Mouse (Mus musculus): ENCODE data around the gene Rap1a. TPM values are rescaled to one million over a fixed set of nuclear protein-coding genes. Genes with fewer than 3 reads are reported as not detected.

The Rap1a gene
- total and polyA plus RNA-seq, 2 experiments from 2014 or later = 17.8 to 91.0 TPM

DNA sequence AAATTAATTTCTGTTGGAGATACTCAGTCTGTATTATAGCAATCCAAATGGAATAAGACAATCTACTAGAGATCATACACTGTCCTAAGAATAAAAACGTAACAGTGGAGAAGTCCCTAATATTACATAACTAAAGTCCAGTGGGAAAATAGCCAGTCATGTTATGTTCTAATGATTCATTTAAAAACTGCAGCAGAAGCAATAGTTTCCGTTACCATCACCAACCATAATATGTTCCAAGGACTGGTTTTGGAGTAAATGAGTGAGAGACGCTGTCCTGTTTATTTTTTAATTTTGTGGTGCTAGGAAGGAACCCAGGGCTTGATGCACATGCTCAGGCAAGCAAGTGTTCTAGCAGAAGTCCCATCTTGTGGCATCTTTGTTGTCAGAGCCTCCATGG, 20.4 kb upstream of the Rap1a start:
- Histone ChIP-seq H3K27me3 (ENCODE audit: control insufficient read depth, insufficient read depth, low read length) (peaks cover 35% of the 10 kb centered on the region), H3K9ac (replicated peaks; ENCODE audit: low read depth, low read length) (no peak overlapping the region), H3K27ac (ENCODE audit: low read depth) (no peak overlapping the region), H3K36me3 (replicated peaks; ENCODE audit: control insufficient read depth, insufficient read depth, low read length) (no peaks in the 10 kb centered on the region), H3K4me2 (ENCODE audit: low read depth, low read length) (no peak overlapping the region), H3K4me3 (ENCODE audit: low read depth, low read length) (no peak overlapping the region), H3K9me3 (replicated peaks; ENCODE audit: control insufficient read depth, low read length) (no peaks in the 10 kb centered on the region), H3K4me1 (ENCODE audit: control insufficient read depth, insufficient read depth) (peaks cover 23% of the 10 kb centered on the region)
- 87% methylated on average over 3 of the region's 3 CpGs for WGBS
- no peak for TF ChIP-seq EP300 (IDR thresholded peaks at IDR 0.05; ENCODE audit: low read depth)
- TF ChIP-seq CTCF (IDR thresholded peaks at IDR 0.05; ENCODE audit: low read depth) = no peak
- DNase-seq (ENCODE audit: low spot score) = no peak
- no peak for ATAC-seq (ENCODE audit: insufficient read depth, low read depth)

- Histone ChIP-seq H3K27ac (ENCODE audit: low read depth) (no peak overlapping the region), H3K4me2 (ENCODE audit: low read depth, low read length) (no peak overlapping the region), H3K4me3 (ENCODE audit: low read depth, low read length) (no peak overlapping the region), H3K9ac (replicated peaks; ENCODE audit: low read depth, low read length) (no peak overlapping the region), H3K4me1 (ENCODE audit: control insufficient read depth, insufficient read depth) (peaks cover 24% of the 10 kb centered on the region), H3K36me3 (replicated peaks; ENCODE audit: control insufficient read depth, insufficient read depth, low read length) (no peaks in the 10 kb centered on the region), H3K9me3 (replicated peaks; ENCODE audit: control insufficient read depth, low read length) (no peaks in the 10 kb centered on the region), H3K27me3 (ENCODE audit: control insufficient read depth, insufficient read depth, low read length) (peaks cover 35% of the 10 kb centered on the region)
- WGBS = 82% methylated on average over 3 of the region's 3 CpGs
- DNase-seq (ENCODE audit: low spot score) = no peak
- TF ChIP-seq CTCF (IDR thresholded peaks at IDR 0.05; ENCODE audit: low read depth) (no peak), EP300 (IDR thresholded peaks at IDR 0.05; ENCODE audit: low read depth) (no peak)
- no peak for ATAC-seq (ENCODE audit: insufficient read depth, low read depth)
These were observed 19.1 kb upstream of the Rap1a start for GRCm38 (mm10) chr3:105820272-105820671.

- TF ChIP-seq CTCF (IDR thresholded peaks at IDR 0.05; ENCODE audit: low read depth) = no peak
- TF ChIP-seq EP300 (IDR thresholded peaks at IDR 0.05; ENCODE audit: low read depth) = no peak; the same call in 1 of the 2 replicates
- Histone ChIP-seq H3K9me3 (replicated peaks; ENCODE audit: control insufficient read depth, low read length) (no peaks in the 10 kb centered on the region), H3K27ac (ENCODE audit: low read depth) (no peak overlapping the region), H3K4me2 (ENCODE audit: low read depth, low read length) (no peak overlapping the region), H3K9ac (replicated peaks; ENCODE audit: low read depth, low read length) (no peak overlapping the region), H3K4me1 (ENCODE audit: control insufficient read depth, insufficient read depth) (peaks cover 19% of the 10 kb centered on the region), H3K4me3 (ENCODE audit: low read depth, low read length) (no peak overlapping the region), H3K27me3 (ENCODE audit: control insufficient read depth, insufficient read depth, low read length) (peaks cover 43% of the 10 kb centered on the region), H3K36me3 (replicated peaks; ENCODE audit: control insufficient read depth, insufficient read depth, low read length) (no peaks in the 10 kb centered on the region)
- DNase-seq (ENCODE audit: low spot score) = peak; percentile 55
- ATAC-seq (ENCODE audit: insufficient read depth, low read depth) = no peak
- WGBS = 26% methylated on average over 6 of the region's 6 CpGs
These were observed 17.2 kb upstream of the Rap1a start for GRCm38 (mm10) chr3:105818130-105819004.

GRCm38 (mm10) chr3:105816089-105816488, 15.0 kb upstream of the Rap1a start:
- ATAC-seq (ENCODE audit: insufficient read depth, low read depth) (peak; percentile 85), DNase-seq (ENCODE audit: low spot score) (peak; percentile 63)
- WGBS = 16% methylated on average over 8 of the region's 8 CpGs
- Histone ChIP-seq H3K27me3 (ENCODE audit: control insufficient read depth, insufficient read depth, low read length) (peaks cover 54% of the 10 kb centered on the region), H3K36me3 (replicated peaks; ENCODE audit: control insufficient read depth, insufficient read depth, low read length) (no peaks in the 10 kb centered on the region), H3K4me3 (ENCODE audit: low read depth, low read length) (no peak overlapping the region), H3K27ac (ENCODE audit: low read depth) (no peak overlapping the region), H3K9me3 (replicated peaks; ENCODE audit: control insufficient read depth, low read length) (no peaks in the 10 kb centered on the region), H3K4me2 (ENCODE audit: low read depth, low read length) (no peak overlapping the region), H3K4me1 (ENCODE audit: control insufficient read depth, insufficient read depth) (peaks cover 19% of the 10 kb centered on the region), H3K9ac (replicated peaks; ENCODE audit: low read depth, low read length) (no peak overlapping the region)
- TF ChIP-seq EP300 (IDR thresholded peaks at IDR 0.05; ENCODE audit: low read depth) (peak; percentile 77; the same call in 1 of the 2 replicates), CTCF (IDR thresholded peaks at IDR 0.05; ENCODE audit: low read depth) (no peak)

- DNase-seq (ENCODE audit: low spot score) (no peak), ATAC-seq (ENCODE audit: insufficient read depth, low read depth) (peak; percentile 56)
- Histone ChIP-seq H3K4me2 (ENCODE audit: low read depth, low read length) (0 out of 2 replicates have a peak overlapping the region, but pooled peaks have one; percentile 0), H3K36me3 (replicated peaks; ENCODE audit: control insufficient read depth, insufficient read depth, low read length) (no peaks in the 10 kb centered on the region), H3K27ac (ENCODE audit: low read depth) (no peak overlapping the region), H3K9ac (replicated peaks; ENCODE audit: low read depth, low read length) (no peak overlapping the region), H3K27me3 (ENCODE audit: control insufficient read depth, insufficient read depth, low read length) (peaks cover 51% of the 10 kb centered on the region), H3K9me3 (replicated peaks; ENCODE audit: control insufficient read depth, low read length) (no peaks in the 10 kb centered on the region), H3K4me1 (ENCODE audit: control insufficient read depth, insufficient read depth) (peaks cover 19% of the 10 kb centered on the region), H3K4me3 (ENCODE audit: low read depth, low read length) (no peak overlapping the region)
- WGBS = 39% methylated on average over 10 of the region's 10 CpGs
- TF ChIP-seq CTCF (IDR thresholded peaks at IDR 0.05; ENCODE audit: low read depth) (no peak), EP300 (IDR thresholded peaks at IDR 0.05; ENCODE audit: low read depth) (no peak)
These were observed 14.2 kb upstream of the Rap1a start for GRCm38 (mm10) chr3:105815236-105815904.

Measured in heart, postnatal 0 days (tissue).